Mouse (Mus musculus) hindbrain, embryonic 10.5 days (tissue): ENCODE measurements around the gene Mycbp2. TPM values are rescaled to one million over a fixed set of nuclear protein-coding genes. Genes with fewer than 3 reads are reported as not detected.

ENCODE experiments used
- DNase-seq: peaks from one replicate; pipeline ENCODE4 v3.0.0-alpha.2; 2017; ENCODE audit warnings: low spot score
- H3K27ac ChIP-seq: fragments of 300-500 bp; sonication (generic); 2 replicates; pipeline ENCODE4 v1.5.1; 2016; ENCODE audit warnings: mild to moderate bottlenecking, moderate library complexity
- H3K27me3 ChIP-seq: fragments of 300-500 bp; sonication (generic); 2 replicates; pipeline ENCODE4 v1.6.1; 2016; ENCODE audit warnings: mild to moderate bottlenecking; ENCODE audit not compliant: poor library complexity, insufficient read depth, severe bottlenecking
- H3K36me3 ChIP-seq: fragments of 300-500 bp; sonication (generic); 2 replicates; pipeline ENCODE4 v1.6.1; 2016; ENCODE audit warnings: mild to moderate bottlenecking, moderate library complexity
- H3K4me1 ChIP-seq: fragments of 300-500 bp; sonication (generic); replicated peaks from 2 replicates; pipeline ENCODE4 v1.6.1; 2016; ENCODE audit warnings: mild to moderate bottlenecking
- H3K4me3 ChIP-seq: fragments of 300-500 bp; sonication (generic); 2 replicates; pipeline ENCODE4 v1.5.1; 2016; ENCODE audit warnings: mild to moderate bottlenecking, moderate library complexity
- H3K9me3 ChIP-seq: fragments of 300-500 bp; sonication (generic); 2 replicates; pipeline ENCODE4 v1.6.1; 2016; ENCODE audit warnings: mild to moderate bottlenecking, moderate library complexity
- WGBS: fragments of 180-500 bp; shearing (Covaris S2); methylation state at CpG from one replicate; pipeline ENCODE4 v1.1.7; 2016; 5-methylcytosine and 5-hydroxymethylcytosine counted together
- polyA plus RNA-seq: library from polyadenylated mRNA; unstranded; fragments of >200 nt; fragmentation: Nextera tagmentation; extraction: Ambion mirVana; gene quantifications from 2 replicates; pipeline ENCODE4 v1.2.1, GENCODE M21; 2016

Mycbp2 gene
- polyA plus RNA-seq: 21.0 and 21.2 TPM in 2 replicates

DNA sequence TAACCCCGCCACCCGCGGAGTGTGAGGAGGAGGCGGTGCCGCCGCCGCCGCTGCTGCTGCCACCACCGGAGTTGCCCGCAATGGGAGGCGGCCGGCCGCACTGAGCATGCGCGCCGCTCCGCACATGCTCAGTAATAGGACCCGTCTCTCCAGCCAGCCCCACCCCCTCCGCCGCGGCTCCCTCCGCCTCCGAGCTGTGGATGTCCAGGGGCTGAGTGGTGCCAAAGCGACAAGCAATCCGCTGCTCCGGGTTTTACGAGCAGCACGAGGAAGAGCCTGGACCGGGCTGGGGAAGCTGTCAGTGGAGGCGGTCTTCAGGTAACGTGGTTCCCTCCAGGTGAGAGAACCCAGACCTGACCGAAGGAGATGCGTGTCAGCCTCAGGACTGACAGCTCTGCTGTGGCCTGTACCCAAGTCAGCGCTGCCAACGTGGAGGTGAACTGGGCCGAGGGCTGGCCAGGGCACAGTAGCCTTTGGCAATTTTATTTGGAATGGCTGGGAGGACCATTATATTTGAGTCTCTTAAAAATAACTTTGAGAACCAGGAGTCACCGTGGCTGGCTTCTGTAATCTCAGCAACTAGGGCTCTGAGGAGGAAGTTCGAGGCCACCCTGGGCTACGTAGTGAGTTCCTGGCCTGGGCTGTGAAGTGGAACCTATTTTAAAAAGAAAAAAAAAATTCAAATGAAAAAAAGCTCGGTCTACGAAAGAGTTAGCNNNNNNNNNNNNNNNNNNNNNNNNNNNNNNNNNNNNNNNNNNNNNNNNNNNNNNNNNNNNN is at the start of gene Mycbp2:
Gene Mycbp2, minus strand, starts transcription at position 86 of the 777 bp plus-strand sequence.
- no peaks in the 10 kb centered on the region for H3K27me3 ChIP-seq
- WGBS: 4% methylated on average over 41 of the region's 41 CpGs
- no peaks in the 10 kb centered on the region for H3K36me3 ChIP-seq
- H3K27ac ChIP-seq: peak within 1 kb of the TSS; percentile 96
- peak within 1 kb of the TSS; percentile 88 for H3K4me3 ChIP-seq
- no peaks in the 10 kb centered on the region for H3K9me3 ChIP-seq
- peak; percentile 98 for DNase-seq
- peaks cover 52% of the 10 kb centered on the region for H3K4me1 ChIP-seq

DNA sequence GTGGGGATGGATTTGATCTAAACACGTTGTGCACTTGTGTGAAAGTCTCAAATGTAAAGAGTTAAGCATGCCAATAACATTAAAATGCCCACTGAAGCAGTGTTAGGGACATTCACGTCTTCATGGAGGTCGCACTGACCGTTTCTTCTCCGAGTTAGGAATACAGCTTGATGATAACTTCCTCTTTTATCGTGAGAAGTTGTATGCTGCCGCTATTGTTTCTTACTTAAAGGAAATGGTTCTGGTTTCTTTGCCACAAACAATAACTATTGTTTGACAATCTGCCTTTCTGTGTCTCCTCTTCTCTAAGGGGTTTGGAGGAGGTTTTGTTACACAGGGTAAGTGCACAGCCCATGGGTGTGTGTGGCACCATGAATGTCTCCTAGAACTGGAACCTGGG is 45.8 kb upstream of the Mycbp2 start:
- DNase-seq: no peak
- no peaks in the 10 kb centered on the region for H3K4me1 ChIP-seq
- no peak overlapping the region for H3K27ac ChIP-seq
- H3K9me3 ChIP-seq: no peaks in the 10 kb centered on the region
- WGBS: 69% methylated on average over 7 of the region's 7 CpGs
- H3K27me3 ChIP-seq: no peaks in the 10 kb centered on the region
- H3K4me3 ChIP-seq: no peak overlapping the region
- no peaks in the 10 kb centered on the region for H3K36me3 ChIP-seq

DNA sequence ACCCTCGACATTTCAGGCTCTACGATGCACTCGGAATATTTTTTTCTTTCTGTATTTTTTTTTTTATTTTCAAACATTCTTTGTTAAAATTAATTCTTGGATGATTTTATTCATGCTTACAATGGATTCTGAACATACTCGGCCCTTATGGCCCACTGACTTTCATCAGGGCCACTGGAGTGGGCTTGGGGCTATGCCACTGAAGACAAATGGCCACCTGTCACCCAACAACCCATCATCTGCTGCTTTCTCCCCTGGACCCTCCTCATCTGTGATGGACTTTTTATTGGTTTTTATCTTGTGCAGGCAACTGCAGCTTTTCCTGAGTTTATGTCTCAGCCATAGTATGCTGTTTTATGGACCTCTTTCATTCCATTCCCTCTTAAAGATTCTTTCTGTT is 40.8 kb upstream of the Mycbp2 start:
- Histone ChIP-seq H3K27me3 (no peaks in the 10 kb centered on the region), H3K4me3 (no peak overlapping the region), H3K9me3 (no peaks in the 10 kb centered on the region), H3K4me1 (0 out of 2 replicates have a peak, but pooled peaks cover 2% of the 10 kb centered on the region), H3K36me3 (no peaks in the 10 kb centered on the region), H3K27ac (no peak overlapping the region)
- 90% methylated on average over 4 of the region's 4 CpGs for WGBS
- no peak for DNase-seq

DNA sequence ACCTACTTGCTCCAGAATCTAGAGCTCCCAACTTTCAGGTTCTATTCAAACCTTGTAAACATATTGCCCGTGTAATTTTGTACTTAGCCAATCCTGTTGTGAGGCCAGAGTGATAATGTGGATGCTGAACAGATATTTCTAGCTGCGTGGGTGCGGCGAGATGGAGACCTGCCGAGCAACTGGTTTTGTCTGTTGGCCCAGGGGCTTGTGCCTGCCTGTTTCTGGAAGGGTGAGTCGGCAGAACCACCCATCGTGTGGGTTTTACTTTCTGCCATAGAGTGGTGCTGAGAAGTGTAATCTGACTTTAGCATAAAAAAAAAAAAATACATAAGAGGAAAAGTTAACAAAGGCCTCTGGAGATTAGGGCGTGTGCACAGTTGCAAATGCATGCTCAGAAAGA is 40.3 kb upstream of the Mycbp2 start:
- 85% methylated on average over 8 of the region's 8 CpGs for WGBS
- Histone ChIP-seq H3K4me3 (no peak overlapping the region), H3K27ac (no peak overlapping the region; the same call in 1 of the 2 replicates), H3K4me1 (0 out of 2 replicates have a peak, but pooled peaks cover 2% of the 10 kb centered on the region), H3K27me3 (no peaks in the 10 kb centered on the region), H3K9me3 (no peaks in the 10 kb centered on the region), H3K36me3 (no peaks in the 10 kb centered on the region)
- DNase-seq: no peak

DNA sequence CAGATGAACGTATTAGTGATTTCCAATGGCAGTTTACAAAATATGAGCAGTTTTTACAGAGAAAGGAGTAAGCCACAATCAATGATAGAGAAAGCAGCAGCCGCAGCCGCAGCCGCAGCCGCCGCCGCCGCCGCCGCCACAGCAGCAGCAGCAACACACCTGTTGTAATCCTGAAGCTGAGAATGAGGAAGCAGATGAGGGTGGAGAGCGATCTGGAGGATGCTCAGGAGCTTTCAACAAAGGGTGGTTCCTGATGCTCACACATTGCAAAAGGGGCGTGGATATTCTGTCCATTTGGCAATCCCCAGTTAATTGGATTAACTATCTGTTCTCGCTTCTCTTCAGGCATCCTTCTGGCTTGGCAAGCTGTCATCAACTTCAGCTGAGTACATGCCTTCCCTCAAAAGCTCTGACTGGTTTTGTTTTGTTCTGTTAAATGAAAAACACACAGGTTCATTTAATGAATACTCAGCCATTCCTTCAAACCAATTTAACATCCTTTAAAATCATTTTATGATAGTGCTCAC is 38.5 kb upstream of the Mycbp2 start:
- H3K4me3 ChIP-seq: no peak overlapping the region
- no peaks in the 10 kb centered on the region for H3K36me3 ChIP-seq
- H3K27ac ChIP-seq: no peak overlapping the region
- 0 out of 2 replicates have a peak, but pooled peaks cover 2% of the 10 kb centered on the region for H3K4me1 ChIP-seq
- no peak for DNase-seq
- no peaks in the 10 kb centered on the region for H3K27me3 ChIP-seq
- WGBS: 71% methylated on average over 13 of the region's 13 CpGs
- no peaks in the 10 kb centered on the region for H3K9me3 ChIP-seq

DNA sequence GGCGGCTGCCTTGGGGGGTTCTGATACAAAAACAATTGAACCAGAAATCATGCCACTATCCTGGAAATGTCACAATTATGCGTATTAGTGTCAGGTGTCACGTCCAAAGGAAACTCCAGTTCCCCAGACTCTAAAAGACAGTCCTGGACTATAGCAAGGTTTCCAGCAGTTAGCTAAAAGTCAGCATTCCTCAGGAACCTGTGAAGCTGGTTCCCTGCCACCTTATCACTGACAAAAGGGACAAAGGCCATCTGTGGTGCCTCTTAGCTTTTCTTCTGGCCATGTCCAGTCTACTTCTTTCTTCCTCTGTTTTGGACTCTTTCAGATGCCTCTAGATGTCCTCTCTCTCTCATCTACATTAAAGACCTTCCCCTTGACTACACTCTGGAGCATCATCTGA is 32.1 kb upstream of the Mycbp2 start:
- Histone ChIP-seq H3K4me1 (no peaks in the 10 kb centered on the region), H3K4me3 (no peak overlapping the region), H3K27ac (no peak overlapping the region), H3K36me3 (no peaks in the 10 kb centered on the region), H3K9me3 (no peaks in the 10 kb centered on the region), H3K27me3 (no peaks in the 10 kb centered on the region)
- no peak for DNase-seq
- WGBS: 85% methylated on average over 3 of the region's 3 CpGs

DNA sequence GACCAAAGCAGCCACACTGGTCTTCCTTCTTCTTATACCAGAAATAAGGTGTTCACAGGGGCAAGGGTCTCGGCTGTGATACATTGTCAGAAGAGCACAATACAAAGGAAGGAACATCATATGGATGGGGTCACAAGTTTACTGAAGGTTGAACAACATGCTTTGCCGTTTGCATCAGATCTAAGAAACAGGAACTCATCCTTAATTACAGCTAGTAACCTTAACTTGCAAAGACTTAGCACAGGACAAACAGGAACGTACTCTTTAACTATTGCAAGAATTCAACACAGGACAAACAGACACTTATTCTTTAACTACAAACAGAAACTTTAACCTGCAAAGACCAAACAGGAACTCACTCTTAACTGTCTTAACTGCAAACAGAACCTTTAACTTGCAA is 30.2 kb upstream of the Mycbp2 start:
- no peak overlapping the region for H3K4me3 ChIP-seq
- H3K36me3 ChIP-seq: no peaks in the 10 kb centered on the region
- H3K4me1 ChIP-seq: no peaks in the 10 kb centered on the region
- no peaks in the 10 kb centered on the region for H3K9me3 ChIP-seq
- no peak for DNase-seq
- H3K27me3 ChIP-seq: no peaks in the 10 kb centered on the region
- H3K27ac ChIP-seq: no peak overlapping the region
- WGBS: 85% methylated on average over 3 of the region's 3 CpGs

DNA sequence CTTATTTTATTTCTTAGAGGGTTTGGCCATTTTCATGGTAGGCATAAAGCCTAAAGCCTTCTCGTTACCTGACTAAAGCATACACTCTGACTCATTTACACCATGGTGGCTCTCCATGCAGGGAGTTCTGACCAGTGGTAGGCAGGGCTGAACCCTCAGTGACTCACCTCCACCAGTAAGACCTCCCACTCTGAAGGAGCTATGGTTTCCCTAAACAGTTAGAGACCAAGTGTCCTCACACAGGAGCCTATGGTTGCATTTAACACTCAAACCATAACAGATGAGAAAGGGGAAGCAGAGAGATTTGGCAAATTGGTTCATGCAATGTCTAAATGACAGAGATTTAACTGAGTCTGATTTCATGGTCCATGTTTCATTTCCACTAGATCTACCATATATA is 28.9 kb upstream of the Mycbp2 start:
- 80% methylated on average over 1 of the region's 1 CpGs for WGBS
- no peaks in the 10 kb centered on the region for H3K4me1 ChIP-seq
- no peaks in the 10 kb centered on the region for H3K36me3 ChIP-seq
- H3K27me3 ChIP-seq: no peaks in the 10 kb centered on the region
- DNase-seq: no peak
- no peak overlapping the region for H3K4me3 ChIP-seq
- H3K9me3 ChIP-seq: no peaks in the 10 kb centered on the region
- no peak overlapping the region for H3K27ac ChIP-seq

DNA sequence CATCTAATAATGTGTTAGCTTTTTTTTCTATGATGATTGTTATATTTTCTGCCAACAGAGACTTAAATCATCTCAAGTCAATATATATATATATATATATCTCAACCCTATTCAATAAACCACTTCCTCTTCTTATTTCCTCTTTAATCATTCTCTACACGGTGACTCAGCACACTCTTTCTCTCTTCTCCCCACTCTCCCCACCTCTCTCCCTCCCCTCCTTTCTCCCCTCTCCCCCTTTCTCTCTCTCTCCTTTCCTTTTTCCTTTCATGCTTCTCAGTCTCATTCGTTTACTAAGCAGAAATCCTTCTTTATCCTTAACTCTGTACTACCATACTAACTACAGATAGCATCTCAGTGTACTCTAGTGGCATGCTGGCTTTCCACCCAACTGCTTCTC is 16.6 kb upstream of the Mycbp2 start:
- H3K4me1 ChIP-seq: no peaks in the 10 kb centered on the region
- WGBS: 59% methylated on average over 2 of the region's 2 CpGs
- no peaks in the 10 kb centered on the region for H3K27me3 ChIP-seq
- no peak for DNase-seq
- H3K27ac ChIP-seq: no peak overlapping the region
- H3K4me3 ChIP-seq: no peak overlapping the region
- no peaks in the 10 kb centered on the region for H3K36me3 ChIP-seq
- H3K9me3 ChIP-seq: no peaks in the 10 kb centered on the region

DNA sequence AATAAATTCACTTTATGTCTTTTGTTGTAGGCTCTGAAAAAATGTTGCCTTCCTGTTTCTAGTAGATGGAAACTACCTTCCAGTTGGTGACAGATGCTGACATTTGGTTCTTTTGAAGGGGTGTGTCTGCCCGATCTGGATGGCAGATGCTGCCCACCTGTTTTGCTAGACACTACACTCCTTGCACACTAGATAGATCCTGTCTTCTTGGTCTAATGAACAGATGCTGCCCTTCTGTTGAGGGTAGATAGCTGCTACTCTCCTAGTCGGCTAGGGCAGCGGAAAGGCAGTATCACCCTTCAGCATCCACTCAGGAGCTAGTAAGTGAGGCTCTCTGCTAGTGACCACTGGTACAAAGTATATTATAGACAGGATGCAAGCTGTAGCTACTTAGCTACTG is 9.5 kb upstream of the Mycbp2 start:
- no peak overlapping the region for H3K27ac ChIP-seq
- H3K9me3 ChIP-seq: no peaks in the 10 kb centered on the region
- no peak overlapping the region for H3K4me3 ChIP-seq
- no peaks in the 10 kb centered on the region for H3K36me3 ChIP-seq
- no peak for DNase-seq
- 79% methylated on average over 3 of the region's 3 CpGs for WGBS
- H3K27me3 ChIP-seq: no peaks in the 10 kb centered on the region
- H3K4me1 ChIP-seq: peaks cover 9% of the 10 kb centered on the region

DNA sequence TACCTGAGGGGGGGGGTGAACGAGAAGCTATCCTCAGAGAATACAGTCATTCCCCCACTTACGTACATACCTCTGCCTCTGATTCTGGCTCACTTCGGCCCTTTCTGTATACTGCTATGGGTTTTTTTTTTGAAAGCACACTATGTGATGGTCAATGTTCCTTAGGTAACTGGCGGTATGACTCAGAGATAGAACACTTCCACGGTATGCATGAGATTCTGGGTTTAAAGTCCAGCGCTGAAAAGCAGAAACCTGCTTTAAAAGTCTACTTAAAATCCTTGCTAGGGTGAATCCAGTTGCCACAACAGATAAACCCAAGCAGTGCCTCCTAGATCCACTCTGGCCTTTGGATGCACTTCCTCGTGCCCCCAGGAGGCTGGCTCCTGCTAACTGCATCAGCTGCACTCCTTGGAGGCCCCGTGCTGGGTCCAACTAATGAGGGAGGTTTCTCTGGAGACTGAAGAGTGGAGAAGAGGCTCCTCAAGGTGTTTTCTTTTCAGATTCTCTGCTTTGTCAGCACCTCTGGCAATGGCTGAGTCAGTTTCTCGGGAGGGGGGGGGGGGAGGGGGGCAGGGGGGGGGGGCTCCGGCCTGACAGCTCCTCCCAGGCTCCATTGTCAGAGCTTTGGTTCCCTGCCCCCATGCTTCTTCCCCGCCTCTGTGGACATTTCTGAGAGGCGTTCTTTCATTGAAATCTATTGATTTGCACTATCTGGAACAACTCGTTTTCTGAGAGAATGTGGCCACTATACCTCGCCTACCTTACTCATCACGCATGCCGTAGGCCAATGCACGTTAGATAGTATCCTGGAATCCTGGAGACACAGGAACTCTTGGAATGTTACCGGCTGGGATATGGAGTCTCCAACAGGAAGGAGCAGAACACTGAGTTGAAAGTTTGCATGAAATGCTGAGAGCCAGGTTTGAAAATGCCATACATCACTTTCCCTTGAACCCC is 8.1 kb upstream of the Mycbp2 start:
- WGBS: 25% methylated on average over 18 of the region's 18 CpGs
- DNase-seq: peak; percentile 28
- Histone ChIP-seq H3K27me3 (no peaks in the 10 kb centered on the region), H3K4me3 (peak overlapping the region; percentile 29), H3K27ac (peak overlapping the region; percentile 40), H3K4me1 (peaks cover 17% of the 10 kb centered on the region), H3K9me3 (no peaks in the 10 kb centered on the region), H3K36me3 (no peaks in the 10 kb centered on the region)

DNA sequence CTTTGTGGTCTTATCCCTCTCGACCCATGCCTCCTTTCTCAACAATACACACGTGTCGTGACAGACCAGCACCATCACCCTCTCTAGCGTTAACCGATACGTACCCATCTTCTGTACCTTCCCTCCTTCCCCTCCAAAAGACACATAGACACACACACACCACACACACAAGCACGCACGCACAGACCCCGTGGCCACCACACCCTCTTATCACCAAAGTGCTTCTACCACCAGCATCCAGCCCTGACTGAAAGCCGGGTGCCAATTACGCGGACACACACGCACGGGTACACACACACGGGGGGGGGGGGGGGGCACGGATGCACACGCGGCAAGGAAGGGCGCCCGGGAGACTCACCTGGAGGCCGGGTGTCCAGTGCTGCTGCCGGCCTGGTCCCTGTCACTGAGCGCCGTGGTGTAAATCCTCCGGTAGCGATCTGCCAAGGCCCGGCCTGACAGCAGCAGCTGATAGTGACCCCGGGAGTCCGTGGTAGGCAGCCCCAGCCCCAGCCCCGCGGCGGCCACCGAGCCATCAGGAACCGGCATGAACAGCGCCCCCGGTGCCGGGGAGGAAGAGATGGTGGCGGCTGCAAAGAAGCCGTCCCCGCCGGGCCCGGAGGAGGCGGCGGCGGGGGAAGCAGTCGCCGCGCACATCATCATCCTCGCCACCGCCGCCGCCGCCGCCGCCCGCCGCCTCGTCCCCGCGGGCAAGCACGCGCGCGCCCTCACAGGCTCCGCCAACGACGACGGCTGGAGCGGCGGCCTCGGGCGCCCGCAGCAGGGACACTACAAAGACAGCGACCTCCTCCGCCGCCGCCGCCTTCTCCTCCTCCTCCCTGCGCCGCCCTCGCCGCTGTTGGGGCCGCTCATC is 521 bp downstream of the Mycbp2 start:
- DNase-seq: peak; percentile 50
- peaks cover 52% of the 10 kb centered on the region for H3K4me1 ChIP-seq
- no peaks in the 10 kb centered on the region for H3K27me3 ChIP-seq
- peak overlapping the region; percentile 88 for H3K4me3 ChIP-seq
- no peaks in the 10 kb centered on the region for H3K9me3 ChIP-seq
- H3K27ac ChIP-seq: peak overlapping the region; percentile 96
- under 1% methylated on average over 83 of the region's 83 CpGs for WGBS
- no peaks in the 10 kb centered on the region for H3K36me3 ChIP-seq
